Mouse (Mus musculus) heart, adult 9 months (tissue): ENCODE measurements around the gene Pip5k1b.

ENCODE experiments used
- DNase-seq, 2 experiments: peaks; one replicate each; pipeline ENCODE4 v3.0.0; 2022; ENCODE audit warnings: low spot score in 2 of 2

Pip5k1b gene

GRCm38 (mm10) chr19:24476461-24476860 lies 79.2 kb downstream of the Pip5k1b start:
- DNase-seq = peak in 1 of 2 experiments; percentile 14

- DNase-seq = no peak
Observed at GRCm38 (mm10) chr19:24475281-24475680, 80.4 kb downstream of the Pip5k1b start.

- DNase-seq = no peak
Observed at GRCm38 (mm10) chr19:24472512-24472911, 83.2 kb downstream of the Pip5k1b start.

GRCm38 (mm10) chr19:24471538-24471937 lies 84.1 kb downstream of the Pip5k1b start:
- DNase-seq = no peak

- no peak for DNase-seq
Observed at GRCm38 (mm10) chr19:24469216-24469615, 86.5 kb downstream of the Pip5k1b start.

- DNase-seq = no peak
Observed at GRCm38 (mm10) chr19:24468616-24469015, 87.1 kb downstream of the Pip5k1b start.

GRCm38 (mm10) chr19:24463011-24463410 lies 92.7 kb downstream of the Pip5k1b start:
- DNase-seq = no peak

- DNase-seq = peak in 1 of 2 experiments; percentile 19
Observed at GRCm38 (mm10) chr19:24456591-24457231, 99.0 kb downstream of the Pip5k1b start.

- no peak for DNase-seq
Observed at GRCm38 (mm10) chr19:24455249-24455960, 100.3 kb downstream of the Pip5k1b start.

GRCm38 (mm10) chr19:24454451-24454850 lies 101.2 kb downstream of the Pip5k1b start:
- no peak for DNase-seq

GRCm38 (mm10) chr19:24453379-24453778 lies 102.3 kb downstream of the Pip5k1b start:
- DNase-seq = no peak

- no peak for DNase-seq
Observed at GRCm38 (mm10) chr19:24452441-24452898, 103.2 kb downstream of the Pip5k1b start.

GRCm38 (mm10) chr19:24451626-24452025 lies 104.0 kb downstream of the Pip5k1b start:
- DNase-seq = no peak

GRCm38 (mm10) chr19:24450740-24451139 lies 104.9 kb downstream of the Pip5k1b start:
- no peak for DNase-seq

GRCm38 (mm10) chr19:24444322-24444721 lies 111.3 kb downstream of the Pip5k1b start:
- DNase-seq = no peak

GRCm38 (mm10) chr19:24439715-24440114 lies 116.0 kb downstream of the Pip5k1b start:
- no peak for DNase-seq

GRCm38 (mm10) chr19:24434291-24434690 lies 121.4 kb downstream of the Pip5k1b start:
- no peak for DNase-seq

GRCm38 (mm10) chr19:24432447-24432846 lies 123.2 kb downstream of the Pip5k1b start:
- DNase-seq = no peak

GRCm38 (mm10) chr19:24431381-24431780 lies 124.3 kb downstream of the Pip5k1b start:
- DNase-seq = no peak

- no peak for DNase-seq
Observed at GRCm38 (mm10) chr19:24428011-24428410, 127.7 kb downstream of the Pip5k1b start.

- no peak for DNase-seq
Observed at GRCm38 (mm10) chr19:24427258-24427657, 128.4 kb downstream of the Pip5k1b start.

- DNase-seq = peak; percentile 29 to 41
Observed at GRCm38 (mm10) chr19:24426759-24427181, 128.9 kb downstream of the Pip5k1b start.

- no peak for DNase-seq
Observed at GRCm38 (mm10) chr19:24418030-24418429, 137.6 kb downstream of the Pip5k1b start.
